Mouse (Mus musculus) liver, postnatal 0 days (tissue): ENCODE results near the gene Mfsd1.

Experiments used
- CTCF ChIP-seq: sonication (generic); IDR thresholded peaks from 2 replicates; pipeline ENCODE4 v1.5.1; 2016; ENCODE audit warnings: antibody characterized with exemption, low read depth
- EP300 ChIP-seq: IDR thresholded peaks from 2 replicates; pipeline ENCODE4 v1.6.1; 2016; ENCODE audit warnings: antibody characterized with exemption, low read depth, mild to moderate bottlenecking

GRCm38 (mm10) chr3:67553281-67553680 lies 29.3 kb upstream of the Mfsd1 start:
- no peak for TF ChIP-seq EP300
- TF ChIP-seq CTCF: no peak
